Mouse (Mus musculus): ENCODE measurements around the gene Osgepl1. TPM values are rescaled to one million over a fixed set of nuclear protein-coding genes. Genes with fewer than 3 reads are reported as not detected.
A peak's percentile ranks its signal among the peaks of the same experiment; 100 is the strongest.

The Osgepl1 gene
- polyA plus RNA-seq, 1 experiment from 2014 or later: 26.7 TPM

DNA sequence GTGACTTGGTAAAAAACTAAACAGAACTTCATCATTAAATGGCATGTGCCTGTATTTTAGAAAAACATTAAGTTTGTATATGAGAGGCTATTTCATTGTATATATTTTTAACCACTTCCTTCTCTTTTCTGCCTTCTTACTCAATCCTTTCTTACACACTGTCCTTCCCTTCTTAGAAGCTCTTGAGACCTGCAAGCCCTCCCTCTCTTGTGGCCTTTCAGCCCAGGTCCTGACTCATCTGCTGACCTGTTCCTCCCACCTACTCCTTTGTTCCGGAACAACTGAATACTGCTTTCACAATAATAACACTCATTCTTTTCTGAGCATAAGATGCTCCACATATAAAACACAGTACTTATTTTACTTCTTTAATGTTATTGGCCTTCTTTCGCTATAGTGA lies 27.6 kb downstream of the Osgepl1 start:
- no peak overlapping the region for H3K9ac ChIP-seq
- no peak for TF ChIP-seq CTCF (IDR thresholded peaks at IDR 0.05; ENCODE audit: low read depth)
- DNase-seq (no peak), ATAC-seq (ENCODE audit: insufficient read depth) (no peak)
- no peaks in the 10 kb centered on the region for H3K4me1 ChIP-seq (ENCODE audit: insufficient read depth)
- H3K4me2 ChIP-seq: no peak overlapping the region
- H3K4me3 ChIP-seq (ENCODE audit: low read depth, low read length): no peak overlapping the region
- H3K36me3 ChIP-seq (ENCODE audit: insufficient read depth): peaks cover 34% of the 10 kb centered on the region
- 99% methylated on average over 2 of the region's 2 CpGs for WGBS
- no peaks in the 10 kb centered on the region; the same call in 1 of the 2 replicates for H3K9me3 ChIP-seq (ENCODE audit: low read depth, low read length)
- no peaks in the 10 kb centered on the region for H3K27me3 ChIP-seq (ENCODE audit: insufficient read depth, low read length)
- H3K27ac ChIP-seq (ENCODE audit: low read depth): no peak overlapping the region

DNA sequence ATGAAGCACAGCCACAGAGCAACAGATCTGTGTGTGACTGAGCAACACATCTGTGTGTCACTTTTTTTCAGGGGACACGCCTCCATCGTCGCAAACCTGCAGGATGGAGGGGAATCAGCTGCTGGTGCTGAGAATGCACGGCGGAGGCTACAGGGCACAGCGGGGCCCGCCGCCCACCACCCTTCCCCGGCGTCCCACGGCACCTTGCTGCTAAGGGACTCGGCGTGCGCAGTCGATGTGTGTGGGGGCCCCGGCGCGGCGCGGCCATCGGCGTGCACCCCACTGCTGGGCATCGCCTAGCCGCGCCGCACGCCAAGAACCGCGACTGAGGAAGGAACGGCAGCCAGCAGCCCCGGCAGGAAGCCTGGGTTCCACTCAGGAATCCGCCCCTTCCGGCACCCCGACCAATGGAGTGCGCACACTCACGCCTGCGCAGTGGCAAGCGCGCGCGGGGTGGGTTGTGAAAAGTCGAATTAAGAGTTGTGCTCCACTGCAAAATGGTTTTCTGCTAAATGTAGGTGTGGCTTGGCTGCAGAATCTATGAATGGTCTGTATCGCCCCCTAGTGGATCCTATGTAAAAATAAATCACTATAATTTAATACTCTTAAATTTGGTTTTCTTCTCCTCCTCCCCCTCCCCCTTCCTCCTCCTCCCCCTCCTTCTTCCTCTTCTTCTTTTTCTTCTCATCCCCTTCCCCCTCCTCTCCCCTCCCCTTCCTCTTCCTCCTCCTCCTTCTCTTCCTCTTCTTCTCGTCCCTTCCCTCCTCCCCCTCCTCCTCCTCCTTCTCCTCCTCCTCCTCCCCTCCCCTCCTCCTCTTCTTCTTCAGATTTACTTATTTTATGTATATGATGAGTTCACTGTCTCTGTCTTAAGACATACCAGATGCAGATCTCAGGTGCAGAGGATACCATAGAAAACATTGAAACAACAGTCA lies 39.2 kb downstream of the Osgepl1 start, which contains the start of the genes Asdurf, Gm28551 and Asnsd1:
TSS of gene Asdurf (minus strand) at position 293 of the 935 bp plus-strand sequence.
TSS of gene Gm28551 (minus strand) at position 341 of the 935 bp plus-strand sequence.
TSS of gene Asnsd1 (minus strand) at position 426 of the 935 bp plus-strand sequence.
- Histone ChIP-seq H3K9ac (peak within 1 kb of the TSS; percentile 88), H3K36me3 (ENCODE audit: insufficient read depth) (peaks cover 20% of the 10 kb centered on the region), H3K4me3 (ENCODE audit: low read depth, low read length) (peak within 1 kb of the TSS; percentile 86), H3K27me3 (ENCODE audit: insufficient read depth, low read length) (no peaks in the 10 kb centered on the region), H3K4me1 (ENCODE audit: insufficient read depth) (peaks cover 5% of the 10 kb centered on the region), H3K27ac (ENCODE audit: low read depth) (peak within 1 kb of the TSS; percentile 87), H3K9me3 (ENCODE audit: low read depth, low read length) (no peaks in the 10 kb centered on the region), H3K4me2 (peak within 1 kb of the TSS; percentile 69)
- DNase-seq (peak; percentile 98), ATAC-seq (ENCODE audit: insufficient read depth) (peak; percentile 100)
- TF ChIP-seq CTCF (IDR thresholded peaks at IDR 0.05; ENCODE audit: low read depth): peak; percentile 65
- under 1% methylated on average over 44 of the region's 44 CpGs for WGBS

- Histone ChIP-seq H3K9ac (no peak overlapping the region), H3K27ac (ENCODE audit: low read depth) (no peak overlapping the region), H3K4me2 (no peak overlapping the region), H3K9me3 (ENCODE audit: low read depth, low read length) (no peaks in the 10 kb centered on the region), H3K4me3 (ENCODE audit: low read depth, low read length) (no peak overlapping the region), H3K27me3 (ENCODE audit: insufficient read depth, low read length) (no peaks in the 10 kb centered on the region), H3K36me3 (ENCODE audit: insufficient read depth) (no peaks in the 10 kb centered on the region), H3K4me1 (ENCODE audit: insufficient read depth) (no peaks in the 10 kb centered on the region)
- DNase-seq (no peak), ATAC-seq (ENCODE audit: insufficient read depth) (no peak)
- TF ChIP-seq CTCF (IDR thresholded peaks at IDR 0.05; ENCODE audit: low read depth): no peak
Observed at GRCm38 (mm10) chr1:53358988-53359387, 45.6 kb downstream of the Osgepl1 start.

Other genes with a start within 250 kb of the Osgepl1 start
- gene 1700019A02Rik, start 126.0 kb upstream of the Osgepl1 start, polyA plus RNA-seq (2014; fragmentation: Nextera tagmentation; extraction: Ambion mirVana): not detected in 2 replicates
- gene Pms1, start 16.6 kb upstream of the Osgepl1 start, polyA plus RNA-seq (2014; fragmentation: Nextera tagmentation; extraction: Ambion mirVana): 17.0 and 21.6 TPM in 2 replicates
- 40.5 and 47.5 TPM in 2 replicates for gene Ormdl1, start 16.5 kb upstream of the Osgepl1 start, polyA plus RNA-seq (2014; fragmentation: Nextera tagmentation; extraction: Ambion mirVana)
- gene Gm28778, start 16.5 kb upstream of the Osgepl1 start, polyA plus RNA-seq (2014; fragmentation: Nextera tagmentation; extraction: Ambion mirVana): not detected in 2 replicates
- gene Asdurf, start 39.0 kb downstream of the Osgepl1 start, polyA plus RNA-seq (2014; fragmentation: Nextera tagmentation; extraction: Ambion mirVana): 6.1 and 8.0 TPM in 2 replicates
- gene Gm28551, start 39.0 kb downstream of the Osgepl1 start, polyA plus RNA-seq (2014; fragmentation: Nextera tagmentation; extraction: Ambion mirVana): 1.0 TPM in 2 replicates
- 78.4 and 80.5 TPM in 2 replicates for gene Asnsd1, start 39.1 kb downstream of the Osgepl1 start, polyA plus RNA-seq (2014; fragmentation: Nextera tagmentation; extraction: Ambion mirVana)

Measured in lung, embryonic 14.5 days (tissue).